ENCODE assay signal across 16 mouse cellular contexts in genomic region chr10:126493734-126494133, GRCm38 (mm10).
"Had no signal": no experiment of that assay in that cellular context is flagged by ENCODE, and none has a peak within 500 bp of the region (broad histone marks: within the 10 kb centered on the region; RNA-seq: fewer than 3 reads in every experiment).

No protein-coding gene starts in this region.

- H3K36me3 ChIP-seq: liver, embryonic 15.5 days; lung, embryonic 15.5 days; midbrain, embryonic 13.5 days; midbrain, embryonic 15.5 days; neural tube, embryonic 12.5 days had no signal

- DNase-seq: liver, postnatal 0 days; lung, adult 2 months; lung, postnatal 14 days; lung, postnatal 36 days; retina, postnatal 1 day; right cerebral cortex, postnatal 14 days; thymus, adult 18-20 months; thymus, postnatal 14 days; thymus, postnatal 36 days had no signal

- ATAC-seq: liver, postnatal 0 days; lung, postnatal 0 days; midbrain, embryonic 13.5 days; midbrain, embryonic 15.5 days had no signal

- H3K27me3 ChIP-seq: liver, embryonic 15.5 days; lung, embryonic 15.5 days; megakaryocyte, embryonic 14.5 days; midbrain, embryonic 13.5 days; midbrain, embryonic 15.5 days; neural tube, embryonic 12.5 days had no signal
